Mouse (Mus musculus) limb, embryonic 11.5 days (tissue): ENCODE measurements around the gene Pianp. TPM values are rescaled to one million over a fixed set of nuclear protein-coding genes. Genes with fewer than 3 reads are reported as not detected.
"Not testable (repeated sequence)": the region's sequence is repeated elsewhere in the genome, so short reads cannot be mapped to it uniquely, and the experiment has no call there.

Source experiments
- ATAC-seq: fragments of 200-750 bp; cut with Nextera tagmentation; 2 replicates; pipeline ENCODE4 v1.8.0; 2017; ENCODE audit warnings: low read depth; ENCODE audit not compliant: insufficient number of reproducible peaks, low FRiP score, low TSS enrichment
- DNase-seq: peaks from one replicate; pipeline ENCODE4 v3.0.0-alpha.2; 2015; ENCODE audit warnings: low spot score
- H3K27ac ChIP-seq: fragments of 300-500 bp; sonication (generic); replicated peaks from 2 replicates; pipeline ENCODE4 v1.5.1; 2014; ENCODE audit warnings: low read depth, mild to moderate bottlenecking, low read length
- H3K27me3 ChIP-seq: fragments of 300-500 bp; sonication (generic); 2 replicates; pipeline ENCODE4 v1.6.1; 2014; ENCODE audit warnings: mild to moderate bottlenecking, low read length, mixed read lengths; ENCODE audit not compliant: control insufficient read depth, insufficient read depth
- H3K36me3 ChIP-seq: fragments of 300-500 bp; sonication (generic); 2 replicates; pipeline ENCODE4 v1.6.1; 2014; ENCODE audit warnings: mild to moderate bottlenecking, low read length, moderate library complexity, mixed read lengths; ENCODE audit not compliant: control insufficient read depth, insufficient read depth
- H3K4me1 ChIP-seq: fragments of 300-500 bp; sonication (generic); 2 replicates; pipeline ENCODE4 v1.6.1; 2014; ENCODE audit warnings: low read length, mixed read lengths; ENCODE audit not compliant: control insufficient read depth, insufficient read depth
- H3K4me2 ChIP-seq: fragments of 300-500 bp; sonication (generic); 2 replicates; pipeline ENCODE4 v1.6.1; 2014; ENCODE audit warnings: low read depth, mild to moderate bottlenecking, moderate library complexity; ENCODE audit not compliant: severe bottlenecking
- H3K4me3 ChIP-seq: fragments of 300-500 bp; sonication (generic); 2 replicates; pipeline ENCODE4 v1.5.1; 2014; ENCODE audit warnings: low read depth, low read length
- H3K9ac ChIP-seq: fragments of 300-500 bp; sonication (generic); 2 replicates; pipeline ENCODE4 v1.6.1; 2014; ENCODE audit warnings: mild to moderate bottlenecking, low read length
- H3K9me3 ChIP-seq: fragments of 300-500 bp; sonication (generic); 2 replicates; pipeline ENCODE4 v1.6.1; 2016; ENCODE audit warnings: low read length; ENCODE audit not compliant: control insufficient read depth
- WGBS: fragments of 180-500 bp; shearing (Covaris S2); extraction: QIAGEN DNeasy Blood & Tissue Kit; methylation state at CpG from one replicate; pipeline ENCODE4 v1.1.7; 2014; 5-methylcytosine and 5-hydroxymethylcytosine counted together
- polyA plus RNA-seq: library from polyadenylated mRNA; unstranded; fragments of >200 nt; fragmentation: Nextera tagmentation; extraction: Ambion mirVana; gene quantifications from 2 replicates; pipeline ENCODE4 v1.2.1, GENCODE M21; 2014

Pianp gene
- polyA plus RNA-seq, 1 experiment from 2014 or later, result 2.4 TPM

DNA sequence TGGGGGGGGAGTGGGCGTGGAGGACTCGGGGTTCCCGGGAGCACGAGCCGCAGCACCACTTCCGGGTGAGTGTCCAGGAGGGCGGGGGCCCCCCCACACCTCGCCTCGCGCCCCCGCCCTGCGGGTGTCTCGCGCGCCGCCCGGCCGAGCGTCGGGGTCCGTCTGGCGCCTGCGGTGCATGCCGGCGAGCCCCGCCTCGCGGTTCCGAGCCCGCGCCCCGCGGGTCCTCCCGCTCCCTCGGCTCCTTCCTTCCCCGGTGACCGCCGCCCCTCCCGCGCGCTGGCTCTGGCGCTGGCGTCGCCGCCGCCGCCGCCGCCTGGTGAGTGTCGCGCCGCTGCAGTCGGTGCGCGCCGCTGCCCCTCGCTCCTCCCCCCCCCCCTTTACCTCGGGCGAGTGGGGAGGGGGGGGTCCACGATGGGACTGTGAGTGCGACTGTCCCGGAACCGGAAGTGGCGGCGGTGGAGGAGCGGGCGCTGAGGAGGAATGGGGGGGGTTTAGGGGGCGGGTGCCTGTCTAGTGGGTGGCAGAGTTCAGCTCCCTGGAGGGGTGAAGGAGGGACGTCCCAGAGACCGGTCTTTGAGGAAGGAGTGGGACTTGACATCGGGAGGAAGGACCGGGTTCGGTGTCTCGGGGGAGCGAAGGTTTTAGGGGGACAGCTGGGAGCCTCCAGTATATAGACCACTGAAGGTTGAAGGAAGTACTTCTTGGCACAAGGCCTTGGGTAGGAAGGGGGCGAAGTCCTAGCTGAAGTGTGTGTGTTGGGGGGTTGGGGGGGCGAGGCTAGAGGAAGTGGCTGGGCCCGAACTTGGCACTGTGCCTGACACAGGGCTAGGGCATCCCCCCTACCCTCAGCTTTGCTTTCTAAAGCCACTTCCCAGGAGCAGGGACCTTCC is 12.9 kb downstream of the Pianp start:
- Histone ChIP-seq H3K4me2 (peak overlapping the region; percentile 85), H3K27me3 (no peaks in the 10 kb centered on the region), H3K27ac (peak overlapping the region; percentile 98), H3K4me3 (peak overlapping the region; percentile 62), H3K9ac (peak overlapping the region; percentile 88), H3K36me3 (peaks cover 6% of the 10 kb centered on the region; the same call in 1 of the 2 replicates), H3K9me3 (no peaks in the 10 kb centered on the region), H3K4me1 (peaks cover 4% of the 10 kb centered on the region; the same call in 1 of the 2 replicates)
- ATAC-seq (peak; percentile 85), DNase-seq (peak; percentile 87)
- 1% methylated on average over 56 of the region's 78 CpGs for WGBS

GRCm38 (mm10) chr6:125017682-125018081 is 21.2 kb downstream of the Pianp start:
- Histone ChIP-seq H3K27me3 (no peaks in the 10 kb centered on the region), H3K4me2 (no peak overlapping the region), H3K36me3 (peaks cover 10% of the 10 kb centered on the region), H3K9ac (no peak overlapping the region), H3K4me1 (no peaks in the 10 kb centered on the region), H3K4me3 (no peak overlapping the region), H3K9me3 (no peaks in the 10 kb centered on the region), H3K27ac (no peak overlapping the region)
- ATAC-seq, result no peak
- 94% methylated on average over 3 of the region's 3 CpGs for WGBS
- DNase-seq, result no peak

GRCm38 (mm10) chr6:125030532-125030931 is 34.0 kb downstream of the Pianp start:
- DNase-seq, result peak; percentile 83

DNA sequence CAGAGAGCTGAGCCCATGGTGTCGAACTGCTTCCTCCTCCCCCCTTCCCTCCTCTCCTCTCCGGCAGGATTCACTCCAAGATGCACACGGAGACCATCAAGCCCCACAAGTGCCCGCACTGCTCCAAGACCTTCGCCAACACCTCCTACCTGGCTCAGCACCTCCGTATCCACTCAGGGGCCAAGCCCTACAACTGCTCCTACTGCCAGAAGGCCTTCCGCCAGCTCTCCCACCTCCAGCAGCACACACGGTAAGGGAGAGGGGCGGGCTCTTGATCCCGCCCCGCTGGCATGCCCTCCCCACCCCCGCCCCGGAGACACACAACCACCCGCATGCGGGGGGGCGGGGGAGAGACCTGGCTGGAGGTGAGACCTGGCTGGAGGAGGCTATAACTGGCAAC is 35.1 kb downstream of the Pianp start:
- Histone ChIP-seq H3K27ac (no peak overlapping the region), H3K27me3 (no peaks in the 10 kb centered on the region), H3K36me3 (peaks cover 24% of the 10 kb centered on the region), H3K4me1 (no peaks in the 10 kb centered on the region), H3K4me2 (no peak overlapping the region), H3K4me3 (no peak overlapping the region), H3K9me3 (no peaks in the 10 kb centered on the region), H3K9ac (no peak overlapping the region)
- no peak for ATAC-seq
- DNase-seq, result no peak
- WGBS, result 94% methylated on average over 16 of the region's 16 CpGs

More at GRCm38 (mm10) chr6:125030532-125030931, 34.0 kb downstream of the Pianp start:
- not testable (repeated sequence) for H3K9me3 ChIP-seq, H3K27ac ChIP-seq, H3K4me2 ChIP-seq, H3K4me3 ChIP-seq, H3K9ac ChIP-seq, H3K4me1 ChIP-seq, H3K27me3 ChIP-seq
- WGBS, result 29% methylated on average over 7 of the region's 9 CpGs
- ATAC-seq, result 0 out of 2 replicates have a peak, but pooled peaks have one; percentile 32
- H3K36me3 ChIP-seq, result peaks cover 18% of the 10 kb centered on the region; the same call in 1 of the 2 replicates

DNA sequence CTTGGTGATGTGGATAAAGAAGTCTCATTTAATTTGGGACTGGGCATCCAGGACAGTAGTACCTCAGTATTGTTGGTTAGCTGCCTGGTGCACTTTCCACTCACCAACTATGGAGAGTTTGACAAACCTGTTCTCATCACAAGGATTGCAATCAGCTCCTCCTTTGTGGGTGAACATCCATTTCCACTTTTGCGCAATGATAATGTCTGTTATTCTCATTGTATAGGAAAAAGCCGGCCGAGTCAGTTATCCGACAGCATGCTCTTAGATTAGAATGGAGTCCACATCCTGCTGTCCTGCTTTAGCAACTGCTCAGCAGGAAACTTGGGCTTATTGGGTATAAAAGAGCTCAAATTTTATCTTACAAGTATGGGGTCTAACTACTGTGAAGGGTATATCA is 42.2 kb downstream of the Pianp start:
- no peaks in the 10 kb centered on the region for H3K9me3 ChIP-seq
- peak overlapping the region; percentile 44; the same call in 1 of the 2 replicates for H3K27ac ChIP-seq
- H3K4me3 ChIP-seq, result no peak overlapping the region
- peak overlapping the region; percentile 24 for H3K4me2 ChIP-seq
- H3K36me3 ChIP-seq, result peaks cover 10% of the 10 kb centered on the region
- peak overlapping the region; percentile 39 for H3K9ac ChIP-seq
- WGBS, result 94% methylated on average over 4 of the region's 4 CpGs
- no peaks in the 10 kb centered on the region for H3K27me3 ChIP-seq
- ATAC-seq (no peak), DNase-seq (no peak)
- H3K4me1 ChIP-seq, result no peaks in the 10 kb centered on the region

DNA sequence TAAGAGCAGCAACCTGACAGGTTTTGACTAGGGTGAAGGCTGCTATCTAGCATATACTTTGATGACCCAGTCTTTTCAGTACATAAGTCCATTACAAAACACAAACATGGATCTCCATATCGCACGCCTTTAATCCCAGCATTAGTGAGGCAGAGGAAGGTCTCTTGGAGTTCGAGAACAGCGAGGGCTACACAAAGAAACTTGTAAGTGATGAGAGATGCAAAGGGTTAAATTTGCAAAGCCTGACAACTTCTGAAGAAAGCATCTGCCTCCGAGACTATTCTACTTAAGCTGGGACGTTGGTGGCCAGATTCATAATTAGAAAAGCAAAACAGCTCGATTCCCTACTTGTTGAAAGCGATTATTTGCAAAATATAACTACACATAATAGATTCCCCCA is 42.6 kb downstream of the Pianp start:
- Histone ChIP-seq H3K9me3 (no peaks in the 10 kb centered on the region), H3K9ac (peak overlapping the region; percentile 39), H3K4me1 (no peaks in the 10 kb centered on the region), H3K36me3 (peaks cover 10% of the 10 kb centered on the region), H3K4me3 (peak overlapping the region; percentile 61), H3K27ac (peak overlapping the region; percentile 44), H3K27me3 (no peaks in the 10 kb centered on the region), H3K4me2 (peak overlapping the region; percentile 24)
- WGBS, result 5% methylated on average over 8 of the region's 8 CpGs
- ATAC-seq, result no peak; the same call in 1 of the 2 replicates
- no peak for DNase-seq

- Histone ChIP-seq H3K4me3 (peak within 1 kb of the TSS; percentile 61), H3K27ac (peak within 1 kb of the TSS; percentile 65), H3K36me3 (peaks cover 10% of the 10 kb centered on the region), H3K4me2 (peak within 1 kb of the TSS; percentile 83), H3K9me3 (no peaks in the 10 kb centered on the region), H3K9ac (peak within 1 kb of the TSS; percentile 74), H3K27me3 (no peaks in the 10 kb centered on the region), H3K4me1 (no peaks in the 10 kb centered on the region)
- DNase-seq (peak; percentile 92), ATAC-seq (peak; percentile 95)
- WGBS, result under 1% methylated on average over 26 of the region's 26 CpGs
These were observed 43.1 kb downstream of the Pianp start, which contains the start of gene Ing4 for GRCm38 (mm10) chr6:125039533-125040153. Gene Ing4, plus strand, starts transcription at chr6:125039760.

DNA sequence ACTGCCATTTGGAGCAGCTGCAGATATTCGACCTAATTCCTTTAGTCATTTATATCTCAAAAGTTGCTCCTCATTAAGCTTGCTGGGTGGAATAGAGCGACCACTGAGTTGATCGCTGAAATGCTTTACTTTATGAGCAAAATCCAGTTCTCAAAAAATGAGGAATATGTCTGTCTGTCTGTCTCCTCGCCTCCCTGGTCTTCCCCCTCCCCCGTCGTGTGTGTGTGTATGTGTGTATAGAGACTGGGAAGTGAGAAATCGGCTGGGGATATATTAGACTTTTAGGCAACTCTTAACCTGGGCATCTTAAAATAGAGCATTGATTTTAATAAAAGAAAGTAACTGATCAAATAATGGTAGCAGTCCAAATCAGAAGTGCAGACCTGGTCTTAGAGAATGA is 43.7 kb downstream of the Pianp start:
- peak overlapping the region; percentile 61 for H3K4me3 ChIP-seq
- H3K27me3 ChIP-seq, result no peaks in the 10 kb centered on the region
- no peaks in the 10 kb centered on the region for H3K9me3 ChIP-seq
- no peaks in the 10 kb centered on the region for H3K4me1 ChIP-seq
- DNase-seq (no peak), ATAC-seq (no peak)
- H3K36me3 ChIP-seq, result peaks cover 7% of the 10 kb centered on the region
- H3K27ac ChIP-seq, result peak overlapping the region; percentile 65
- peak overlapping the region; percentile 74 for H3K9ac ChIP-seq
- H3K4me2 ChIP-seq, result peak overlapping the region; percentile 83
- 15% methylated on average over 7 of the region's 7 CpGs for WGBS
